Mouse (Mus musculus): ENCODE data around the gene Arxes2. TPM values are rescaled to one million over a fixed set of nuclear protein-coding genes. Genes with fewer than 3 reads are reported as not detected.

The Arxes2 gene
- polyA plus RNA-seq (2015; fragmentation: Illumina TruSeq; extraction: RNeasy Lipid Tissue Mini Kit (QIAGEN cat#74804); ENCODE audit: insufficient read depth, low read depth, low replicate concordance) = 3.7 TPM

GRCm38 (mm10) chrX:135993664-135994119, at the start of gene Arxes2:
Gene Arxes2 (plus strand): TSS chrX:135993824.

GRCm38 (mm10) chrX:136032799-136033763, 39.5 kb downstream of the Arxes2 start, which contains the start of gene Arxes1:
Gene Arxes1 (plus strand): TSS chrX:136033367.

Other genes with a start within 250 kb of the Arxes2 start
- gene Bhlhb9, start 196.2 kb upstream of the Arxes2 start, polyA plus RNA-seq (2015; fragmentation: Illumina TruSeq; extraction: RNeasy Lipid Tissue Mini Kit (QIAGEN cat#74804); ENCODE audit: insufficient read depth, low read depth, low replicate concordance) = 3.6 TPM
- gene Gprasp2, start 154.8 kb upstream of the Arxes2 start, polyA plus RNA-seq (2015; fragmentation: Illumina TruSeq; extraction: RNeasy Lipid Tissue Mini Kit (QIAGEN cat#74804); ENCODE audit: insufficient read depth, low read depth, low replicate concordance) = 3.3 TPM
- gene Arxes1, start 39.5 kb downstream of the Arxes2 start, polyA plus RNA-seq (2015; fragmentation: Illumina TruSeq; extraction: RNeasy Lipid Tissue Mini Kit (QIAGEN cat#74804); ENCODE audit: insufficient read depth, low read depth, low replicate concordance) = not detected
- gene Bex2, start 74.4 kb downstream of the Arxes2 start, polyA plus RNA-seq (2015; fragmentation: Illumina TruSeq; extraction: RNeasy Lipid Tissue Mini Kit (QIAGEN cat#74804); ENCODE audit: insufficient read depth, low read depth, low replicate concordance) = 17.4 TPM
- not detected for gene Nxf3, start 91.4 kb downstream of the Arxes2 start, polyA plus RNA-seq (2015; fragmentation: Illumina TruSeq; extraction: RNeasy Lipid Tissue Mini Kit (QIAGEN cat#74804); ENCODE audit: insufficient read depth, low read depth, low replicate concordance)
- 5.6 TPM for gene Bex4, start 145.2 kb downstream of the Arxes2 start, polyA plus RNA-seq (2015; fragmentation: Illumina TruSeq; extraction: RNeasy Lipid Tissue Mini Kit (QIAGEN cat#74804); ENCODE audit: insufficient read depth, low read depth, low replicate concordance)
- gene Tceal8, start 178.5 kb downstream of the Arxes2 start, polyA plus RNA-seq (2015; fragmentation: Illumina TruSeq; extraction: RNeasy Lipid Tissue Mini Kit (QIAGEN cat#74804); ENCODE audit: insufficient read depth, low read depth, low replicate concordance) = 17.8 TPM
- not detected for gene Tceal5, start 210.1 kb downstream of the Arxes2 start, polyA plus RNA-seq (2015; fragmentation: Illumina TruSeq; extraction: RNeasy Lipid Tissue Mini Kit (QIAGEN cat#74804); ENCODE audit: insufficient read depth, low read depth, low replicate concordance)
- gene Tceal7, start 221.0 kb downstream of the Arxes2 start, polyA plus RNA-seq (2015; fragmentation: Illumina TruSeq; extraction: RNeasy Lipid Tissue Mini Kit (QIAGEN cat#74804); ENCODE audit: insufficient read depth, low read depth, low replicate concordance) = not detected
- 1.6 TPM for gene Bex1, start 221.7 kb downstream of the Arxes2 start, polyA plus RNA-seq (2015; fragmentation: Illumina TruSeq; extraction: RNeasy Lipid Tissue Mini Kit (QIAGEN cat#74804); ENCODE audit: insufficient read depth, low read depth, low replicate concordance)

Measured in pancreas, adult 10 weeks (tissue).